Mouse (Mus musculus): ENCODE data around the gene Plpp6. TPM values are rescaled to one million over a fixed set of nuclear protein-coding genes. Genes with fewer than 3 reads are reported as not detected.

The Plpp6 gene
- polyA plus RNA-seq (2015; fragmentation: Nextera tagmentation; extraction: Ambion mirVana), result 7.3 and 9.1 TPM in 2 replicates

DNA sequence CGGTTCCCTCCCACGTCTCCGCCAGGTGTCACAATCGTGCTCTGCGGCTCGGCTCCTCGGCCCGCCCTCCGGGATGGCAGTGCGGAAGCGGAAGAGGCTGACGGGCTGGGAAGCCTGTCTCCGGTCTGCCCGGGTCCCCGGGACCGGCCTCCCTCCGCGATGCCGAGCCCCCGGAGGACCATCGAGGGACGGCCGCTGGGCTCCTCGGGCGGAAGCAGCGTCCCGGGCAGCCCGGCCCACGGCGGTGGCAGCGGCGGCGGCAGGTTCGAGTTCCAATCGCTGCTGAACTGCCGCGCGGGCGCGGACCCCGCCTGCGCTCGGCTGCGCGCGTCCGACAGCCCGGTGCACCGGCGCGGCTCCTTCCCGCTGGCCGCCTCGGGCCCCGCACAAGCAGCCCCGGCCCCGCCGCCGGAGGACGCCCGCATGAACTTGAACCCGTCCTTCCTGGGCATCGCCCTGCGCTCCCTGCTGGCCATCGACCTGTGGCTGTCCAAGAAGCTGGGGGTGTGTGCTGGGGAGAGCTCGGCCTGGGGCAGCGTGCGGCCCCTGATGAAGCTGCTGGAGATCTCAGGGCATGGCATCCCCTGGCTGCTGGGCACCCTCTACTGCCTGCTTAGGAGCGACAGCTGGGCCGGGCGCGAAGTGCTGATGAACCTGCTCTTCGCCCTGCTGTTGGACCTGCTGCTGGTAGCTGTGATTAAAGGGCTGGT is at the start of gene Plpp6:
Gene Plpp6, plus strand, starts transcription at position 112 of the 710 bp plus-strand sequence.
- H3K27ac ChIP-seq (replicated peaks), result peak within 1 kb of the TSS; percentile 63; the same call in 1 of the 2 replicates
- peak within 1 kb of the TSS; percentile 66 for H3K9ac ChIP-seq
- H3K27me3 ChIP-seq, result no peaks in the 10 kb centered on the region
- no peaks in the 10 kb centered on the region for H3K36me3 ChIP-seq
- peak within 1 kb of the TSS; percentile 79 for H3K4me3 ChIP-seq (replicated peaks)
- H3K4me1 ChIP-seq, result peaks cover 7% of the 10 kb centered on the region
- peak; percentile 87 for ATAC-seq (ENCODE audit: insufficient number of reproducible peaks, low FRiP score, low TSS enrichment, low read depth)
- peak within 1 kb of the TSS; percentile 95 for H3K4me2 ChIP-seq (replicated peaks)
- WGBS, result under 1% methylated on average over 73 of the region's 73 CpGs
- no peaks in the 10 kb centered on the region for H3K9me3 ChIP-seq (replicated peaks)

DNA sequence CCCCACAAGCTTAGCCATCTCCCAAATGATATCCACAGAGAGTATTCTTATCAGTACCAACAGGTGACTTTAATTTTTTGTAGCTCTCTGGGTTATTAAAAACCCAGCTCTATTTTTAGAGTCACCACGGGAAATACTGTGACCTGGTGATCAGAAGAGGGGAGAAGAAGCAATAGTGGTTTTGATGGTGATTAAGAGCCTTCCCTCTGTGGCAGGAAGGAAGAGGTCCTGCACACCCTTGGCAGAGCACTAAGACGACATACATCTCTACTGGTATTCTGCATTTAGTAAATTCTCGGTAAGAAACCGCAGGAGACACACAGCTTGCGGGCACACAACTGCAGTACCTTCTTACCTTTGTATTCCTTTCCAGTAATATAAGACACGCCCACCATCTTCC is 49.2 kb upstream of the Plpp6 start:
- no peak overlapping the region for H3K4me2 ChIP-seq (replicated peaks)
- no peak for ATAC-seq (ENCODE audit: insufficient number of reproducible peaks, low FRiP score, low TSS enrichment, low read depth)
- 75% methylated on average over 6 of the region's 6 CpGs for WGBS
- no peak overlapping the region for H3K9ac ChIP-seq
- H3K36me3 ChIP-seq, result no peaks in the 10 kb centered on the region
- no peaks in the 10 kb centered on the region for H3K9me3 ChIP-seq (replicated peaks)
- no peaks in the 10 kb centered on the region for H3K27me3 ChIP-seq
- no peaks in the 10 kb centered on the region for H3K4me1 ChIP-seq
- H3K4me3 ChIP-seq (replicated peaks), result no peak overlapping the region
- H3K27ac ChIP-seq (replicated peaks), result no peak overlapping the region

DNA sequence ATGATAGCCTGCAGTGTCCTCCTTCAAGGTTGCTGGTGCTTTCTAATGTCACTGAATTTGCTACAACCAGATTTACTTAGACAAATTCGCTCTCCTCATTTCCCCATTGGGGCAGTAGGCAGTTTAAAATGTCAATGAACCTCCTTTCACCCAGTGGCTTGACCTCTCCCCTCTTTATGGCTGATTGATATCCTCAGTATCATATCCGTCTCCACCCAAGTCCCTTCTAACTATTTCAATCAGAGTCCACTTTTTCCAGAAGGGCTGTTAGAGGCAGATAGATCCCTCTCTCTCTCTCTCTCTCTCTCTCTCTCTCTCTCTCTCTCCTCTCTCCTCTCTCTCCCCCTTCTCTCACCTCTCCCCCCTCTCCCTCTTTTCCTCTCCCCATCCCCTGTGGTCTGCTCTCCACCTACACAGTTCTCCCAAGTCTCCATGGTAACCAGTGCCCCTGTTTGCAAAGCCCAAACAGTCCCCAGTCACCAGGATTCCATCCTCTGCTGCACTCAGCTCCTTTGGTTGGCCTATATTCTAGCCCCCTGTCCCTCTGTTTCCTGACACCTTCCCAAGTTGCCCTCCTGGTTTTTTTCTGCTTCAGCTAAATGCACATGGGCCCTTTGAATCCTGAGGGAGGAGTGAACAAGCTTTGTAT is 48.0 kb upstream of the Plpp6 start:
- Histone ChIP-seq H3K27me3 (no peaks in the 10 kb centered on the region), H3K4me1 (no peaks in the 10 kb centered on the region), H3K4me3 (replicated peaks) (no peak overlapping the region), H3K9me3 (replicated peaks) (no peaks in the 10 kb centered on the region), H3K4me2 (replicated peaks) (no peak overlapping the region), H3K36me3 (no peaks in the 10 kb centered on the region), H3K9ac (no peak overlapping the region), H3K27ac (replicated peaks) (no peak overlapping the region)
- ATAC-seq (ENCODE audit: insufficient number of reproducible peaks, low FRiP score, low TSS enrichment, low read depth), result no peak
- WGBS, result 73% methylated on average over 2 of the region's 2 CpGs

DNA sequence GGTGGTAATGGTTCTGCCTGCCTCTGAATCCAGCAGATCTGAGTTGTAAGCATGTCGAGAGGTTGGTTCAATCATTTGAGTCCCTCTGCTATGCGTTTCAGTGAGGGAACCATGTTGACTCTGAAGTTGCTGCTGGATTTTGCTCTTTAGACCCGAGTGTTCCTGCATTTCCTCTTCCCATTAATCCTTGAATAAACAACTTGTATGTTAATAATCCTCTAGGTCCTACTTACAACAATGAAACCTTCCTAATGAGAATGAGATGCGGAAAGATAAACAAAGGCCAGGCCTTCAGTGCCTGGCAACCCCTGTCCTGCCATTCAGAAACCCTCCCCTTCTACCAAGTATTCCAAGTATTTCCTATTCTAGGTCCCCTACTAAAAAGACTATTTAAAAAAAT is 47.3 kb upstream of the Plpp6 start:
- Histone ChIP-seq H3K27me3 (no peaks in the 10 kb centered on the region), H3K36me3 (no peaks in the 10 kb centered on the region), H3K4me2 (replicated peaks) (no peak overlapping the region), H3K9me3 (replicated peaks) (no peaks in the 10 kb centered on the region), H3K27ac (replicated peaks) (no peak overlapping the region), H3K9ac (no peak overlapping the region), H3K4me1 (no peaks in the 10 kb centered on the region), H3K4me3 (replicated peaks) (no peak overlapping the region)
- WGBS, result 60% methylated on average over 4 of the region's 4 CpGs
- no peak for ATAC-seq (ENCODE audit: insufficient number of reproducible peaks, low FRiP score, low TSS enrichment, low read depth)

DNA sequence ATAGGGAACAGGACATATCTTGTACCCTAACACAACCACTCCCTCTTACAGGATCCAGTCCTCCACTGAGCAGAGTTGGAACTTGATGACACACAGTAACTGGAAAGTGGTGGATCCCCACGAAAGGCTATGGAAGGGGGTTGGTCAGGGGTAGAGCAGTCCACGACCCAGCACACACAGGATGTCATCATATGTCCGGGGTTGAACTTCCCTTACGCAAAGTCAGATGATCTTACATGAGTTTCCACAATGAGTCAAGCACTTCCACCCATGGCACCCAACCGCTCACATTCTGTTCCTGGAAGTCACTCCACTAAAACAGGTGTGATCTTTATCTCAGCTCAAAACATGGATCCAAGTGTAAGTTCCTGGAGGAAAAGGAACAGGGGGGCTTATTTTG is 45.9 kb upstream of the Plpp6 start:
- no peak overlapping the region for H3K9ac ChIP-seq
- no peaks in the 10 kb centered on the region for H3K4me1 ChIP-seq
- WGBS, result 88% methylated on average over 5 of the region's 5 CpGs
- H3K4me3 ChIP-seq (replicated peaks), result no peak overlapping the region
- no peaks in the 10 kb centered on the region for H3K9me3 ChIP-seq (replicated peaks)
- H3K27me3 ChIP-seq, result no peaks in the 10 kb centered on the region
- H3K27ac ChIP-seq (replicated peaks), result no peak overlapping the region
- ATAC-seq (ENCODE audit: insufficient number of reproducible peaks, low FRiP score, low TSS enrichment, low read depth), result no peak
- no peak overlapping the region for H3K4me2 ChIP-seq (replicated peaks)
- no peaks in the 10 kb centered on the region for H3K36me3 ChIP-seq

DNA sequence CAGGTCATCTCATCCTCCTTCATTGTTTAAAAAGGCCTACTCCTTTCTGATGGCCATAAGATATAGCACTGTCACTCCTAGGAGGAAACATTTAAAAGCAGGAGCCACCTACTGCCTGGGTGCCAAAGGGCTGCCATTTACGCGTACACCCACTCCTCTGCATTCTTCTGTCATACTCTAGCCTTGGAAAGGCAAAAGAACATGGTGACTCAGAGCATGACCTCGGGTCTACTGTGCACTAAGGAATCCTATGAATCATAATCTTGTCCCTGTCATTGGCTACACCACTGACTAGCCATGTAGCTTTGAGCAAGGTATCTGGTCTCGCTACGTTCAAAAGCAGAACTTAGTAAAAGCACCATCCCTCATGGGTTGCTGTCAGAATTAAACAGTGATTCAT is 37.4 kb upstream of the Plpp6 start:
- WGBS, result 88% methylated on average over 5 of the region's 5 CpGs
- H3K9ac ChIP-seq, result no peak overlapping the region
- H3K27ac ChIP-seq (replicated peaks), result no peak overlapping the region
- H3K9me3 ChIP-seq (replicated peaks), result no peaks in the 10 kb centered on the region
- no peak overlapping the region for H3K4me3 ChIP-seq (replicated peaks)
- no peak for ATAC-seq (ENCODE audit: insufficient number of reproducible peaks, low FRiP score, low TSS enrichment, low read depth)
- H3K4me2 ChIP-seq (replicated peaks), result no peak overlapping the region
- no peaks in the 10 kb centered on the region for H3K4me1 ChIP-seq
- H3K27me3 ChIP-seq, result no peaks in the 10 kb centered on the region
- no peaks in the 10 kb centered on the region for H3K36me3 ChIP-seq

DNA sequence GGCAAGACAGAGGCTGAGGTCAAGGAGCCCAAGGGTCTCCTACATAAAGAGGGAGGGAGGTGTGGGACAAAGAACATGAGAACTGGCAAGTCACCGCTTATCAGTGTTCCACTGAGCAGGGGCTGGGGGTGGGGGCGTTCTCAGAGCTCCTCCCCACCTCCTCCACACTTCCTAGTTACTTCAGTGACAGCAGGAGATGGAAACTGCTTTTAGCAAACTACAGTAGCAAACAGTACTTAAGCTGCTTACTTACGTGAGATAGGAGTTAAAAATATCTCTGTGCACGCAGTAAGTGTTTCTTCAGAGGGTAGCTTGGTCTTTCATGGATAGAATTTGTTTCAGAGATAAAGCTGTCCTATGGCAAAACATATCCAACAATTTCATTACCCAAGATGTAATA is 36.4 kb upstream of the Plpp6 start:
- no peaks in the 10 kb centered on the region for H3K27me3 ChIP-seq
- H3K4me1 ChIP-seq, result no peaks in the 10 kb centered on the region
- no peak overlapping the region for H3K4me3 ChIP-seq (replicated peaks)
- H3K36me3 ChIP-seq, result no peaks in the 10 kb centered on the region
- no peak overlapping the region for H3K9ac ChIP-seq
- no peak overlapping the region for H3K27ac ChIP-seq (replicated peaks)
- H3K4me2 ChIP-seq (replicated peaks), result no peak overlapping the region
- H3K9me3 ChIP-seq (replicated peaks), result no peaks in the 10 kb centered on the region
- 73% methylated on average over 4 of the region's 4 CpGs for WGBS
- no peak for ATAC-seq (ENCODE audit: insufficient number of reproducible peaks, low FRiP score, low TSS enrichment, low read depth)

DNA sequence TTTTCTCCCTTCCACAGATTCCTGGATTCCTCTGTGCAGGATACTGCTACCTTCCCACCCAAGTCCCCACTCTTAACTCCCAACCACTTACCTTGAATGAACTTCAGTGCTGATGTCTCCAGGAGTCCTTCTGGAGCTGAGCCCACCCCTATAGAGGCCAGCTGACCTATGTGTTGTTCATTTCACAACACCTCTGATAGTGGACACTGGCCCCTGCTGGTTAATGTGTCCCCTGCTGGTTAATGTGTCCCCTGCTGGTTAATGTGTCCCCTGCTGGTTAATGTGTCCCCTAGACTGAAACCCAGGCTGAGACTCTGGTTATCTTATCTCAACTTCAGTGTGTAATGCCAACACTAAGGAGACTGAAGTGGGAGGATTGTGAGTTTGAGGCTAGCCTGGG is 34.7 kb upstream of the Plpp6 start:
- H3K27me3 ChIP-seq, result no peaks in the 10 kb centered on the region
- H3K9me3 ChIP-seq (replicated peaks), result no peaks in the 10 kb centered on the region
- H3K4me2 ChIP-seq (replicated peaks), result no peak overlapping the region
- no peak overlapping the region for H3K9ac ChIP-seq
- H3K36me3 ChIP-seq, result no peaks in the 10 kb centered on the region
- no peak overlapping the region for H3K27ac ChIP-seq (replicated peaks)
- no peaks in the 10 kb centered on the region for H3K4me1 ChIP-seq
- ATAC-seq (ENCODE audit: insufficient number of reproducible peaks, low FRiP score, low TSS enrichment, low read depth), result no peak
- H3K4me3 ChIP-seq (replicated peaks), result no peak overlapping the region

DNA sequence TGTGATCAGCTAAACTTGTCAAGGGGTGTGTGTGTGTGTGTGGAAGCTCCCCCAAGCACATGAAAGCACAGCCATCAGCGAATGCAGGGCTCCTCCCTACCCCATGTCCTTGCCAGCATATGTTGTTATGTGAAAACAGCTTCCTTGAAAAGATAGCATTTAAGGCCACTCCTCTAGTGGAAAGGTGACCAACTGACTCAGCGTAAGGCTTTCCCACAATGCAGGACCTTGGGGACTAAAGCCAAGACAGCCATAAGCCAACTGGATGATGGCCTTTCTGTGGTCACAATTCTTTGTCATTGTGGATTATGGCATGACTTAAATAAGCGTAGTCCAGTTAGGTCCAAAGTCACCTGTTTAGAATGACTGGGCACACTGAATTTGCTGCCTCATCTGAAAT is 28.9 kb upstream of the Plpp6 start:
- Histone ChIP-seq H3K9me3 (replicated peaks) (no peaks in the 10 kb centered on the region), H3K27ac (replicated peaks) (no peak overlapping the region), H3K9ac (no peak overlapping the region), H3K4me3 (replicated peaks) (no peak overlapping the region), H3K36me3 (no peaks in the 10 kb centered on the region), H3K27me3 (no peaks in the 10 kb centered on the region), H3K4me1 (no peaks in the 10 kb centered on the region), H3K4me2 (replicated peaks) (no peak overlapping the region)
- WGBS, result 90% methylated on average over 3 of the region's 3 CpGs
- no peak for ATAC-seq (ENCODE audit: insufficient number of reproducible peaks, low FRiP score, low TSS enrichment, low read depth)

DNA sequence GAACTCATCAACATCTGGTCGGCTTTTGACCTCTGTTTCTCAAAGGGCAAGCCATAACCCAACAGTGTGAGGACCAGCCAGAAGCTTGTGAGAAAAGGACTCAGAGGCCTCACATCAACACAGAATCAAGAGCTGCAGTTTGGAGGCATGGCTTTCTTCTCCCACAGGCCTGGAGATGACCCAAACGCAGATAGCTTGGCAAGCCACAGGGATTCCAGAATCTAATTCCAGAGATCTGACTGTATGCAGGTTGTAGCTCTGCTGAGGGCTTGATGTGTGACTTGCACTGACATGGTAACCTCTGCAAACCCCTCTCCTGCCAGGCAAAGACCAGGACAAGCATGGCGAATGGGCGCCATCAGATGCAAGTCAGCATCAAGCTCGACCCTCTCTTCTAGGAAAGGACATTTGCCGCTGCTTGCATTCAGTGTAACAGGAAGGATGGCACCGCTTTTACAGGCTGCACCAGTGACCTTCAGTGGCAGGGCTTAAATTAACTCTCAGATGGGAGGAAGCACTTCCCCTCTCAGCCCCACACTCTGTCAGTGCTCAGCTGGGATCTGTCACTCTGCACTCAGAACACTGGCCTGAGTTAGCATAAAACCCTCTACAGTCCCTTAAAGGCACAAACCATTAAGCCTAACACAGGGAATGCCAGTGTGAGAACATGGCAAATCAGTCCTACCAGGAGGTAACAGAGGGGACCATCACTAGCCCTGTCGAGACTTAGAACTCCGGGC is 23.4 kb upstream of the Plpp6 start:
- 54% methylated on average over 9 of the region's 9 CpGs for WGBS

DNA sequence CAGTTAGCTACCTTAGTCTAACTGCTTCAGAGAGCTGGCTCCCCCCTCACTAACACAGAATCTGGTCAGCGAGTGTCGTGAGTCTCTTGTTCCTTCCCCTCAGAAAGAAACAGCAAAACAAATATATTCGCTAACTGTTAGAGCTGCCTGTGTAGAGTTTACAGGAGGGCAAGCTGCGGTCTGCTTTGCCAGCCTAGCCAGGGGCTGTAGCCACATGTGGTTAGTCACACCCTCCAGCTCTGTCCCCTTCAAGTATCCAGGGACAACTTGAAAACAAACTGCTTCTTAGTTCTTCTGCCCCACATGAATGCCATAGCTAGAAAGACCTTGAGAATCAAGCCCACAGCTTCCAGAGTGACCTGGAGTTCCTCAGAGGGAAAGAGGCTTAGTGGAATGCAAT is 22.5 kb upstream of the Plpp6 start:
- Histone ChIP-seq H3K27ac (replicated peaks) (no peak overlapping the region), H3K9me3 (replicated peaks) (no peaks in the 10 kb centered on the region), H3K9ac (no peak overlapping the region), H3K4me2 (replicated peaks) (no peak overlapping the region), H3K4me3 (replicated peaks) (no peak overlapping the region), H3K36me3 (no peaks in the 10 kb centered on the region), H3K27me3 (no peaks in the 10 kb centered on the region), H3K4me1 (no peaks in the 10 kb centered on the region)
- no peak for ATAC-seq (ENCODE audit: insufficient number of reproducible peaks, low FRiP score, low TSS enrichment, low read depth)
- 46% methylated on average over 4 of the region's 4 CpGs for WGBS

More for the DNA sequence above, 23.4 kb upstream of the Plpp6 start:
- ATAC-seq (ENCODE audit: insufficient number of reproducible peaks, low FRiP score, low TSS enrichment, low read depth), result no peak
- Histone ChIP-seq H3K27me3 (no peaks in the 10 kb centered on the region), H3K36me3 (no peaks in the 10 kb centered on the region), H3K9me3 (replicated peaks) (no peaks in the 10 kb centered on the region), H3K9ac (no peak overlapping the region), H3K27ac (replicated peaks) (no peak overlapping the region), H3K4me3 (replicated peaks) (no peak overlapping the region), H3K4me2 (replicated peaks) (no peak overlapping the region), H3K4me1 (no peaks in the 10 kb centered on the region)
